Mouse (Mus musculus) liver, embryonic 12.5 days (tissue): ENCODE measurements around the gene Bcl7c. TPM values are rescaled to one million over a fixed set of nuclear protein-coding genes. Genes with fewer than 3 reads are reported as not detected.

Source experiments
- microRNA counts: library from miRNA; unstranded; fragments of <30 nt; microRNA quantifications from one replicate; lab custom pipeline; 2017
- microRNA-seq: library from miRNA; unstranded; fragments of <30 nt; microRNA quantifications from one replicate; pipeline ENCODE4, GENCODE M21; 2017
- polyA plus RNA-seq: library from polyadenylated mRNA; unstranded; fragments of >200 nt; fragmentation: Nextera tagmentation; extraction: Ambion mirVana; gene quantifications from 2 replicates; pipeline ENCODE4 v1.2.1, GENCODE M21; 2016

Bcl7c gene
- polyA plus RNA-seq, 1 experiment from 2014 or later: 40.6 TPM

MicroRNA genes within 50 kb of the gene (microRNA counts, 519-probe panel; counts per million panel counts)
- microRNA mmu-miR-762 (lab: Ali Mortazavi, UCI): 582 counts per million, percentile 70 among the panel's probes with 10 or more counts

Small RNA genes lying within 50 kb of the gene (microRNA-seq; reads per million reads assigned to microRNA genes)
- gene Mir762: not detected

Other genes with a start within 250 kb of the Bcl7c start
- gene Prr14, start 249.3 kb downstream of the Bcl7c start, polyA plus RNA-seq: 29.6 and 31.0 TPM in 2 replicates
- 6.9 and 8.1 TPM in 2 replicates for gene Fbrs, start 229.7 kb downstream of the Bcl7c start, polyA plus RNA-seq
- 38.2 and 38.8 TPM in 2 replicates for gene Srcap, start 196.9 kb downstream of the Bcl7c start, polyA plus RNA-seq
- 7.9 and 8.8 TPM in 2 replicates for gene Gm42715, start 189.3 kb downstream of the Bcl7c start, polyA plus RNA-seq
- gene Tmem265, start 147.5 kb downstream of the Bcl7c start, polyA plus RNA-seq: 1.7 and 2.9 TPM in 2 replicates
- gene Phkg2, start 135.6 kb downstream of the Bcl7c start, polyA plus RNA-seq: 23.1 and 26.7 TPM in 2 replicates
- 7.9 and 8.8 TPM in 2 replicates for gene Ccdc189, start 120.3 kb downstream of the Bcl7c start, polyA plus RNA-seq
- gene Rnf40, start 120.2 kb downstream of the Bcl7c start, polyA plus RNA-seq: 36.3 and 36.9 TPM in 2 replicates
- 3.3 and 3.8 TPM in 2 replicates for gene Zfp629, start 93.1 kb downstream of the Bcl7c start, polyA plus RNA-seq
- gene Ctf1, start 3.8 kb upstream of the Bcl7c start, polyA plus RNA-seq: 3.6 and 4.6 TPM in 2 replicates
- 0.13 and 0.26 TPM in 2 replicates for gene Ctf2, start 23.2 kb upstream of the Bcl7c start, polyA plus RNA-seq
- gene Fbxl19, start 35.6 kb upstream of the Bcl7c start, polyA plus RNA-seq: 3.7 TPM in 2 replicates
- 14.8 and 15.0 TPM in 2 replicates for gene Orai3, start 60.9 kb upstream of the Bcl7c start, polyA plus RNA-seq
- 13.1 and 13.7 TPM in 2 replicates for gene Setd1a, start 67.7 kb upstream of the Bcl7c start, polyA plus RNA-seq
- not detected in 2 replicates for gene Gm49388, start 76.7 kb upstream of the Bcl7c start, polyA plus RNA-seq
- 28.0 and 29.8 TPM in 2 replicates for gene Hsd3b7, start 91.7 kb upstream of the Bcl7c start, polyA plus RNA-seq
- gene Stx4a, start 115.4 kb upstream of the Bcl7c start, polyA plus RNA-seq: 19.0 and 21.1 TPM in 2 replicates
- gene Stx1b, start 115.6 kb upstream of the Bcl7c start, polyA plus RNA-seq: 0.20 and 0.56 TPM in 2 replicates
- gene Zfp646, start 167.3 kb upstream of the Bcl7c start, polyA plus RNA-seq: 8.6 and 9.1 TPM in 2 replicates
- 11.2 and 11.3 TPM in 2 replicates for gene Zfp668, start 167.9 kb upstream of the Bcl7c start, polyA plus RNA-seq
- gene Prss53, start 182.0 kb upstream of the Bcl7c start, polyA plus RNA-seq: 0.26 and 0.49 TPM in 2 replicates
- gene Gm21974, start 186.5 kb upstream of the Bcl7c start, polyA plus RNA-seq: not detected in 2 replicates
- gene Vkorc1, start 186.7 kb upstream of the Bcl7c start, polyA plus RNA-seq: 75.0 and 80.3 TPM in 2 replicates
- 81.3 and 82.2 TPM in 2 replicates for gene Bckdk, start 195.1 kb upstream of the Bcl7c start, polyA plus RNA-seq
- gene Kat8, start 203.6 kb upstream of the Bcl7c start, polyA plus RNA-seq: 29.5 and 31.0 TPM in 2 replicates
- gene Prss8, start 221.2 kb upstream of the Bcl7c start, polyA plus RNA-seq: 4.0 and 4.4 TPM in 2 replicates
- 3.9 and 5.1 TPM in 2 replicates for gene Prss36, start 237.8 kb upstream of the Bcl7c start, polyA plus RNA-seq